Mouse (Mus musculus): ENCODE results near the gene Galnt9.

DNA sequence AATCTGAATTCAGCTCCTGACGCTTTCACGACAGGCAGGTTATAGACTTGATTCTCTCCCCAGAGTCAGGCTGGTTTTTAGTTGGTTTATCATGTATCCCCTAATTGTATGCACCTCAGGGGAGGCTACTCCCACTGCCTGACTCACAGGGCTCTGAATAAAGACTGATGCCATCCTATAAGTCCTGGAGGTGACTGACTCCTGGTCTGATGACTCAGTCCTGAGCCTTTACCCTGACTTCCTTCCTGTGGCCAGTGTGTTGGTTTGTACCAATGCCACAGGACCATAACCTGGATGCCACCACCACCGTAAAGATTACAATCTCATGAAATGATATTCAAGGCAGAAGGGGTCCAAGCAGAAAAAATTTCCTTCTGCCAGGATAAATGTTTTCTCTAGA is 40.8 kb upstream of the Galnt9 start:
- TF ChIP-seq CTCF (IDR thresholded peaks at IDR 0.05; ENCODE audit: low read depth, low read length): no peak
- TF ChIP-seq POLR2A (IDR thresholded peaks at IDR 0.05; ENCODE audit: extremely low read depth, insufficient read depth, low read length): no peak
